Mouse (Mus musculus) lung, postnatal 36 days (tissue): ENCODE measurements around the gene Tfr2.

Experiments used
- DNase-seq: peaks from one replicate; pipeline ENCODE4 v3.0.0; 2022; ENCODE audit warnings: mixed read lengths

The Tfr2 gene

DNA sequence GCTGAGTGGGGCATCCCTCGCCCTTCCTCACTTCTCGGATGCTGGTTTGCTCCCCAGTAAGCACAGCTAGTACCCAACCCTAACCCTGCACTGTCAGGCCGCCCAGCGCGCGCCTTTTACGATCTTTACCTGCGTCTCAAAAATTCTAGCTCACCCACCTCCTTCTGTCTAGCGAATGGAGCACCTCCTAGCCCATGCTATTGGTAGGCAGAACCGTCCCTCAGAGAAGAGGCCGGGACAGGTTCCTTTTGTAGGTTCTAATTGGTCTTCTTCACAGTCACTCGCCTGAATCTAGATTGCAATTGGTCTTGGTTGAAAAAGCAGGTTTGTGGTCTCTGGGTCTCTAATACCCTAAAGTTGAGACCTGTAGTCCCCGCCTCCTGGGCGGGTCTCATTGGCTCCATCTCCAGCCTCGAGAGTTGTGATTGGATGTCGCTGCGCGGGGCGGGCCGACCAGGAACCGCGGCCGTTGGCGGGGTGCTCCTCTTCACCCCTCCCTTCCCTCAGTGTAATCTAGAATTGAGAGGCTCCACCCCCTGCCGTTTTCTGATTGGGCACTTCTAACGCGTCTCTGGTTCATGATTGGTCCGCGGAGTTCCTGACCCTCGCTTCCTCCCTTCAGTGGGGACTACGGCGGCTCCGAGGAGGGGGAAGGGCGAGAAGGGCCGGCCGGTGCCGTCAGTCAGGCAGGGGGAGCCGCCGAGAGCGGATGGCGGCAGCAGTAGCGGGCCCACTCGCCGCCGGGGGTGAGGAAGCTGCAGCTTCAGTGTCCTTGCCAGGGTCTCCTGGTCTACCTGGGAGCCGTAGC, 59.1 kb downstream of the Tfr2 start, which contains the start of the genes Fbxo24, Lrch4 and Gm20605:
Gene Fbxo24 (minus strand): TSS at position 505 of the 808 bp plus-strand sequence.
Gene Lrch4 (plus strand): TSS at position 624 of the 808 bp plus-strand sequence.
Gene Gm20605 (plus strand): TSS at position 678 of the 808 bp plus-strand sequence.
- peak; percentile 100 for DNase-seq

DNA sequence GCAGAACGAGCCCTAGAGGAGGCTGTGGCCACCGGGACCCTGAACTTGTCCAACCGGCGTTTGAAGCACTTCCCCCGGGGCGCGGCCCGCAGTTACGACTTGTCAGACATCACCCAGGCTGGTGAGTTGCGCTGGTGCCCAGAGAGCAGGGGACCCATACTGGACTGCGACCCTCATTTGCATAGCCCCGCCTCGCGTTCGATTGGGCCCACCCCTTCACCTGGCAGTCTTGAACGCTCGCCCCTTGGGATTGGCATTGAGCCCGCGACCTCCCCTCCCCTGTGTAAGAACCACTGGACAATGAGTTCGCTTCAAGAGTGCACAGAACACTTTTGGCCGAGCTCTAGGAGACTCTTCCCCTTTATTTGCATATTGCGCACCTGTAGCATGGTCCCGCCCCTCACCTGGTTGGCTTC, 59.7 kb downstream of the Tfr2 start:
- peak; percentile 80 for DNase-seq

DNA sequence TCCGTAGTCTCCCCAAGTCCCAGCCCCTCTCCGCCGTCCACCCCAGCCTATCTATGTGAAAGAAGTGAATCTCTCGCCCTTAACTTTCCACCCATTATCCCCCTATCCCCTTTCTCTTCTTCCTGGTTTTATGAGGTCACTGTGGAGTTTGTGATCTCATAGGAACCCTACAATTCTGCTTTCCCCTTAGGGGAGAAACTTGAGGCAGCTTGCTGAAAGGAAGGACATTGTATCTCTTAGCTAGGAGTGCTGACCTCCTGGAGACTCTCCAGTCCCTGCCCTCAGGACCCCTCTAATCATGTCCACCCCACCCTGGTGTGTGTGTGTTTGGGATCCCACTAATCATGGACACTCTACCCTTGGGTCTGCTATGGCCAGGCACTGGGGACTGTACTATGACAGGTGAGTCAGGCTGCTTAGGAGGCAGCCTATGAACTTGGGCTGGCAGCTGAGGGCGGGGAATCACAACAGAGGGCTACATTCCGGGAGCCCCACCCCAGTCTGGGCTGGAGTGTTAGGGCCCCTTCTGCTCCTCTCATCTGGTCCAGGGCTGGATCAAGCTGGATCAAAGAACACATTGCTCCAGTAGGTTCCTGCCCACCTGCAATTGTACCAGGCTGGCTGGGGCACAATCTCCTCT, 60.4 kb downstream of the Tfr2 start:
- peak; percentile 75 for DNase-seq

DNA sequence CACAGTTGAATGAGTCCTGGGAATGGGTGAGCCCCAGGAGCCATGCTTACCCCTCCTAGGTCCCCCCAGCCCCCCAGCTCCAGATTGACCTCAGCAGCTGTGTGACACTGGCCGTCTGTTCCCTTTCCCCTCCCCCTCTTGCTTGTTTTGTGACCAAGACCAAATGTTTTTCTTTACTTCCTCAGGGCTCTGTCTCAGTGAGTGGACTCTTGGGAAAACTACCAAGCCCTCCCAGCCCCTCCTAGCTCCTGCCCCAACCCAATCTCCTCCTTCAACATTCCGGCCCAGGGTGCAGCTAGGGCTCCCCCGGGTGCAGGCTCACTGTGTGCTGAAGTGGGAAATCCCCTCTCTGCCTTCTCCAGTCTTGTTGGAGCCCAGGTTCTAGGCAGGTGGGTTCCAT, 61.0 kb downstream of the Tfr2 start:
- peak; percentile 76 for DNase-seq

DNA sequence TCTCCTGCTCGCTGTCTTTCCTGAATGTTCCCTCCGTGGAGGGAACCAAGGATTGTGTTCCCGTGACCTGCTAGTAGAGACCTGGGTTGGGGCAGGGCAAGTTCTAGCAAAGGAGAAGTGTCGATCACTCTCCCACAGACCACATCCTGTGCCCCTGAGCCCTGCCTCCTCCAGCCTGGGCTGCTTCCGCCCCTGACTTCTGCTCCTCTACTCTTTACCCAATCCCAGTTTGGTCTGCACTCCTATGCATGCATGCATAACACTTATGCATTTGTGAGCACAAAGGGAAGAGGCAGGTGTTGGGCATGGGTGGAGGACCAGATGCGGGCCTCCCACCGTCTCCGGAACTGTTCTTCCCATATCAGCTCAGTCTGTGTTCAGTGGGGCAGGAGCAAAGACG, 61.5 kb downstream of the Tfr2 start:
- peak; percentile 76 for DNase-seq

DNA sequence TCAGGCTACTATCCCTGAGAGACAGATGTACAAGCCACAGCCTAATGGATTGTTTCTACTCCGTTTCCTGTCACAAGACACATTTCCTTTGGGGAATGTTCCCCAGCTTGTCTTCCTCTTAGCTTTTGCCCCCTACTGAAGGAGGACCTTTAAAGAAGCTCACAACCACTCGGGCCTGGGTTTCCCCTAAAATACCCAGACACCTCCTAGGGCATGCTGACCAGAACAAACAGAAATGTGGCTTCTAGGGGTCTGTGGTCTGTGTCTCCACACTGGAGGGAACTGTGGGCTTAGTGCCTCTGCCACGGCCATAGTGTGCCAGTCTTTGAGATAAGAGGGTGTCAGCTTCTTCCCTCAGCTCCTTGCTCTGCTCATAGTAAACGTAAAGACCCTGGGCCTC, 62.0 kb downstream of the Tfr2 start:
- DNase-seq: no peak

DNA sequence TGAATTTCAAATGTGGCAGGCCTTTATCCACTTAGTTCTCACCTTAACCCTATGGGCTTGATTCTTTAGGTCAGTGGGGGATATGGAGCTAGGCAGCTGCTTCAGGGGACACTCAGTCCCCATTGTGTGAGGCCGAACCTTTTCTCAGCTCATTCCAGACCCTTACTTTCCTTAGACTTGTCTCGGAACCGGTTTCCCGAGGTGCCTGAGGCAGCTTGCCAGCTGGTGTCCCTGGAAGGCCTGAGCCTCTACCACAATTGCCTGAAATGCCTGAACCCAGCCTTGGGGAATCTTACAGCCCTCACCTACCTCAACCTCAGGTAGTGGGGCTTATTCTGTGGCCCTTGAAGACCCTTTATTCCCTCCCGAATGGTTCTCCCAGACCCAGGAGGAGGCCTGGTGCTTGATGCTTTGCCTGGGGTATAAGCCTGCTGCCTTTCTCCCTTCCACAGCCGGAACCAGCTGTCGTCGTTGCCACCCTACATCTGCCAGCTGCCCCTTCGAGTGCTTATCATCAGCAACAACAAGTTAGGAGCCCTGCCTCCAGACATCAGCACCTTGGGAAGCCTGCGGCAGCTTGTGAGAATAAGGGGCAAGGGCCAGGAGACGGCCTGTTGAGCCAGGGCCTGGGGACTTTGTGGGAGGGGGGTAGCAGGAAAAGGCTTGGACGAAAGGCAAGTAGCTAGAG, 63.9 kb downstream of the Tfr2 start:
- peak; percentile 83 for DNase-seq
